Mouse (Mus musculus) layer of hippocampus, postnatal 14 days (tissue): Measurements from ENCODE around the gene Rasgrp2. TPM values are rescaled to one million over a fixed set of nuclear protein-coding genes. Genes with fewer than 3 reads are reported as not detected.
A peak's percentile ranks its signal among the peaks of the same experiment; 100 is the strongest.

Experiments
- DNase-seq, 2 experiments: peaks; one replicate each; pipeline ENCODE4 v3.0.0; 2021 to 2022; ENCODE audit warnings: low spot score in 2 of 2, mixed read lengths in 1 of 2
- total RNA-seq, 2 experiments: library from RNA; stranded (reverse); gene quantifications; 2 replicates each; pipeline ENCODE4 v1.2.3; 2021

The Rasgrp2 gene
- total RNA-seq, 2 experiments from 2014 or later = 40.2 to 44.9 TPM

DNA sequence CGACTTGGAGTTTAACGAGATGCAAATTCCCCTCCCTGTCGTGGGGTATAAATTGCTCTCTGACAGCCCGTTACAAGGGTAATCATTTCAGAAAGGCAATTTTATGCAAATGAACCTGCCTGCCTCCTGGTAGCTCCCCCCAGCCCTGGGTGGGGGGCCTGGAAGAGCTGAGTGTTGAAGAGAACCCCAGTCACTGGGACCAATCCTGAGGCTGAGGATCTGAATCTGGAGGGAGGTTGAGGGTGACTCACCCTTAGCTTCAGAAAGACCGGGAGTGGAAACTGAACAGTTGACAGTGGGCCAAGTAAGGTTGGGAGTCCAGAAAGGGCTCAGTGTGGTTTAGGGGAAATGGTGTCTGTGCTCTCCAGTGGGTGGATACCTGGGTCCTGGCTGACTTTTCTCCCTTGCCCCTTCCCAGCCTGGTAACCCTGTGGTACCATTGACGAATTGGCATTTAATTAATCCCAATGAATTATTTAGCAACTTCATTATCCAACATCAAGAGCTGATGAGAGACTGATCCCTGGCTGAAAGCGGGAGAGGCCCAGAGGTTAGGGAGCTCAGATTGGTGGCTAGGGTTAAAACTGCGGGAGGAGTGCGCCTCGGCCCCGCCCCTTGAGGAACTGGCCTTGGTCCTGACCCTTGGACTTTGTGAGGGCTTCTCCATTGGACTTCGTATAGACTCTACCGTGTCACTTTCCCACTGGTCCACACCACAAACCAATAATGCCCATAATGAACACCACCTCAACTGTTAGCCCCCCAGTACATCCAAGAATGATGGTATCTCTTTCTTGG, 27.8 kb downstream of the Rasgrp2 start:
- DNase-seq = no peak

DNA sequence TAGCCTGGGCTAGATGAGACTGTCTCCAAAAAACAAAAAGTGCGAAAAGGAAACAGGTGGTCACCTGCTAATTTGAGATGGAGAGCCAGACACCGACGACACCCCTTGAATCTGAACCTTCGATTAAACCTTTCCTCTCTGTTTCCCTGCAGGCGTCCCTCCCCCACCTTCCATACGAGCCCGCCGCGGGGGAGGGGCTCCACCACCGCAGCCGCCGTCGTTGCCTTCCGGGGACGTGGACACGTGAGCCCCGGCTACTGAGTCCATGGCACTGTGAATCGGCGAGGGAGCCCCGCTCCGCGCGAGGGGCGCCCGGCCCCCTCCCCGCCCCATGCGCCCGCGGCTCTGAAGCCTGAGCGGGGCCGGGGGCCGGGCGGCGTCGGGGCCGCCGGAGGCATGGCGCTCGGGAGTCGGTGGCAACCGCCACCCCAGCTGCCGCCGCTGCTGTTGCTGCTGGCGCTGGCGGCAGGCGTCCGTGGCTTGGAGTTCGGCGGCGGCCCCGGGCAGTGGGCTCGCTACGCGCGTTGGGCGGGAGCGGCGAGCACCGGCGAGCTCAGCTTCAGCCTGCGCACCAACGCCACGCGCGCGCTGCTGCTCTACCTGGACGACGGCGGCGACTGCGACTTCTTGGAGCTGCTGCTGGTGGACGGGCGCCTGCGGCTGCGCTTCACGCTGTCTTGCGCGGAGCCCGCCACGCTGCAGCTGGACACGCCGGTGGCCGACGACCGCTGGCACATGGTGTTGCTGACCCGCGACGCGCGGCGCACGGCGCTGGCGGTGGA, 28.7 kb downstream of the Rasgrp2 start:
- no peak for DNase-seq

DNA sequence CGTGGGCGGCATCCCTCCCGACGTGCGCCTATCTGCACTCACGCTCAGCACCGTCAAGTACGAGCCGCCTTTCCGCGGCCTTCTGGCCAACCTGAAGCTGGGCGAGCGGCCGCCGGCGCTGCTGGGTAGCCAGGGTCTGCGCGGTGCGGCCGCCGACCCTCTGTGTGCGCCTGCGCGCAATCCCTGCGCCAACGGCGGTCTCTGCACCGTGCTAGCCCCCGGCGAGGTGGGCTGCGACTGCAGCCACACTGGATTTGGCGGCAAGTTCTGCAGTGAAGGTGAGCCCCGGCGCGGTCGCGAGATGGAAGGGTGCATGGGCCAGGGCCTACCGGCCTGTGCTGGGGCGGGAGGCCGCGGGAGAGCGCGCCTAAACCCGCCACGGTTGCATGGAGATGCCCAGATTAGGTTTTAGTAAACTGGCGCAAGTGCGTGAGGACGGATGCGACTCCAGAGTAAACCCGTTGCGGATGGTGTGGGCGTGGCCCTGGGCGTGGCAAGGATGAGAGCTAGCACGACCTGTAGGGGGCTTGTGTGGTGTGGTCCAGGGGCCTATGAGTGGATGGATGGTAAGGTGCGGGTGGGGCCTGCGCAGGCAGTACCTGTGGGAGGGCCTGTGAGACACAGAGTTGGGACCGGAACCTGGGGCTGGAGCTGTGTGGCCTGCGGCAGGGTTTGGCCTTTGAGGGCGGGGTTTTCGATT, 29.5 kb downstream of the Rasgrp2 start:
- no peak for DNase-seq

DNA sequence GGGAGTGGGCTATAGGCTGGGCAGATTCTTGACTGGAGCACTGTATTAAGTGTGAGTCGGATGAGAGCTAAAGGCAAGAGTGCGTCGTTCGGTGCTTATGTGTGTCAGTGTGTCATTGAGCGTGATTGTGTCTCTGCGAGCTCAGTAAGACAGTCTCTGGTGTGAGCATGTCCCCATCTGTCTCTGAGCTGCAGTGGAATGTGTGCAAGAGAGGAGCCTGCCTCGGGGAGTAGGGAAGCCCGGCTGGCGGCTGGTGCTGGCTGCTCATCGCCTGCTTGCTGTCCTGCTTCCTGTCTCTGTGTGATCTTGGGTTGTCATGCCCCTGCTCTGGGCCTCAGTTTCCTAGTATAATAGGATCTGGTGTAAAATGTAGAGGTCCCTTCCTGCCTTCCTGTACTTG, 43.9 kb downstream of the Rasgrp2 start:
- no peak for DNase-seq

DNA sequence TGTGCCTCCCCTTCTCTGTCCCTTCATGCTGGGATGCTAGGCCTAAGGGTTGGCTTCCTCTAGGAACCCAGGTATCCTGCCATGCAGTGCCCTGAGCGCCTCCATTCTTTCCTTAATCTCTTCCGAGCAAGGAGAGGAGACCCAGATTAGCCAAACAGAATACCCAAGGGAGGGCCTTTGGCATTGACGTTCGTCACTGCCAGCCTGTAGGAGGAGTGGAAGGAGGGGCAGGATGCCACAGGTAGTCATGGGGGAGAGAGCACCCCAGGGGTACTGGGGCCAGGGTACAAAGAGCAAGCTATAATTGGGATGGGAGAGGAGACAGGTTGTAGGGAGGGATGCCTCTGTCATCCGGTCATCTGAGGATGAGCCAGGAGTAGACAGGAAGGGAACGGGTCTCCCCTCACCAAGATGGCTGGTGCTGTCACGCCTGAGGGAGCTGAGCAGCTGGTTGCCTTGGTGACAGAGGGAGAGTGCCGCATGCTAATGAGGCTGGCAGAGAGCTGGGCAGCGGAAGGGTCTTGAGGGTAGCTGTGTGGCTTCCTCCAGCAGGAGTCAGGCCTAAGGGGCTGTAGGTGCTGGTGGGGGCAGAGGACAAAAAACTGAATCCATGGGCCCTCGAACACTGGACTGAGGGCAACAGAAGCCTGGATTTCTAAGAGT, 46.8 kb downstream of the Rasgrp2 start:
- DNase-seq = peak in 1 of 2 experiments; percentile 60

DNA sequence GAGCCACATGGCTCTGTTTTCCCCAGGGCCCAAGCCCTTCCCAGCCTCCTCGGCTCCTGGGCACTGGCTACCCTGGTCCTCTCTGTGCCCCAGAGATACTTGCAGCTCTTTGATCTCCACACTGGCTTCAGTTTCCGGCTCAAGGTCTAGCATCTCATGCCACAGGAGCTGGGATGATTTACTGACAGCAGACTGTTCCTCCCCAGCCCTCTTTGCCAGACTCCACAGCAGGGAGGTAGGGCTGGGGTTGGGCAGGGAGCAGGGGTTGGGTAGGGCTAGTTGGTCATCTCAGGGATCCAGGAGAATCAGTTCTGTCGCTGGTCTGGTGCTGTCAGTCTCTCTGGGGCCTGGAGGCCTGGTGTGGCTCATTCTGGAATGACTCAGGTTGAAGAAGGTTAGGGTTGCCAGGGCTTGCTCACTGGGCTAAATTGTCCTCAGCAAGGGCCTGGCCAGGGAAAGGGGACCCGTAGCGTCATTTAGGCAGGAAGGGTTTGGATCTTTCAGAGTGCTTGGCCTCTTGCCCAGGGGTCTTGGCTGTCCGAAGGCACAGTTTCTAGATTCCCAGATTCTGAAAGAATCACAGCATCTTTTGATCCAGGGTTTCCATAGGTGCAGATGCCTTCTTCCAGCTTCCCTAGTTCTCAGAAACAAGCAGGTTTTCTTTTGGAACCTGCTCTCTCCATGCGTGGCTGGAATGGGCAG, 47.7 kb downstream of the Rasgrp2 start:
- peak in 1 of 2 experiments; percentile 69 for DNase-seq

DNA sequence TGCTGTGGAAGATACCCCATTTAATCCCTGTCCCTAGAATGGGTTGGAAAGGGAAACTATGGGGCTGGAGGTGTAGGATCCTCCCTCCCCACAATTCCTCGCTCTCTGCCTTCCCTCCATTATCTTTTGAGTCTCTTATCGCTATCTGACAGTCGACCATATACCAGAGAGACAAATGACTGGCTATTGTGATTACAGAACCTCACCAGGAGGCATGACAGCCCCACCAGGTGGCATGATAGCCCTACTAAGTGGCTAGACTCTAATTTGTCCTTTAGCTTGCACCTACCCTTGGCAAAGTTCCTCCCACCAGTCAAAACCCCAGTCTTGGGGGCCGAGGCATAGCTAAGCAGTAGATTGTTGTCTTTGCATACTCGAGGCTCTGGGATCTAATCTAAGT, 49.6 kb downstream of the Rasgrp2 start:
- DNase-seq = no peak

DNA sequence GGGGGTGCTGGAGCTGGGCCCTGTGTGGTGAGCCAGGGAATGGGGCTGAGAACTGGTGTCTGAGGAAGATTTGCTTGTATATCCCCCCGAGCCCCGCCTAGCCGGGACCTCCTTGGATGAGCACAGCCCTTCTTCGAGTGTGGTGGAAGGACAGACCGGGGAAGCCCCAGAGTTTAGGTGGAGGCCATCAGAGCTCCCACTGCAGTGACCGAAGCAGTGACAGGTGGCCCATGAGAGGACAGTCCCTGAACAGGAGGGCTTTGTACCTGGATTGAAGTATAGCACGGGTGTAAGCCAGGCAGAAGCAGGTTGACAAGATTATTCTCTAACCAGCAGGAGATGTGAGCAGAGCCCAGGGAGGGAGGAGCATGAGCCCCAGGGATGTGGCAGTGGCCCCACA, 50.7 kb downstream of the Rasgrp2 start:
- no peak for DNase-seq

DNA sequence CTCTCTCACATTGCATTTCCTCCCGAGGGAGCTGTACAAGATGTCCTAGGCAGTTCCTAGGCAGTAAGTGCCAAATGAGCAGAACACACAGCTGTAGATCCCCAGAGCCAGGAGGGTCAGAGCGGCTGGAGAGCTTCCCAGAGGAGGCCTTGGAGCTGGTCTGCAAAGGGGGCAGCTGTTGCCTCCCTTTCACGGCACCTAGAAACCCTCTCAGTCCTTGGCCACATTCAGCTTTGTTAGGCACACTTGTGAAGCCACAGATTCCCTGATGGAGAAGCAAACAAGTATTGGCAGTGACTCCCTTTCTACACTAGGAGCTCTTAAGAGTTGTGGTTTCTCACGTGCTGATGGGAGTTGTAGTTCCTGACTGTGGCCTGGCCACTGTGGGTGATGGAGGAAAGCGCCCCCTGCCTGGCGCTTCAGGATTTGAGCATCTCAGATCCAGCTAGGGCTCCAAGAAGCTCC, 52.9 kb downstream of the Rasgrp2 start:
- DNase-seq = peak; percentile 75 to 92

DNA sequence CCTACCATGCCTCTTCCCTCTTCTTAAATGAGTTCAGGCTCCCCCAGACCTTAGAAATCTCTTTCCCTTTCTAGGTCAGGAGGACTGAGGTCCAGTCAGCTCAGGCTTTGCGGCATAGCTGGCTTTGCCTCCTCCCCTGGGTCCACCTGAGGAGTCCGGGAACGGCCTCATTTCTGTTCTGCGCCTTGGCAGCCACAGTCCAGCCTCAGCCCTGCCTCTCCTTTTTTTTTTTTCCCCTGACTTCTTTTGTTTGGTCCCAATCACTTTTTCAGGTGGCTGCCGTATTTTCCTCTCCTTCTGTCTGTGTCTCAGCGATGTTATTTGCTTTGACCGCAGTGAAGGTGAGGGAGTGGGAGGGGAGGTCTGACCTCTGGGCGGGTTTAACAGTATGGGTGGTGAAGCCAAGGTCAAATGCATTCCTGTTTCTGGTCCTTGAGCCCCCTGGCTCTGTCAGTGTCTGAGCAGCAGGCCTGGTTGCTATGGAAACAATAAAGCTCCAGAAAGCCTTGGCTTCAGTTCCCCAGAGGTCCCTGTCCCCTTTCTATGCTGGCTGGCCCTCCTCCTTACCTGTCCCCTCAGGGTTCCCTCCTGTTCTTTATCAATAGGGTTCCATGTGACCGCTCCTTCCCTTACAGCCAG, 53.7 kb downstream of the Rasgrp2 start:
- peak in 1 of 2 experiments; percentile 16 for DNase-seq

DNA sequence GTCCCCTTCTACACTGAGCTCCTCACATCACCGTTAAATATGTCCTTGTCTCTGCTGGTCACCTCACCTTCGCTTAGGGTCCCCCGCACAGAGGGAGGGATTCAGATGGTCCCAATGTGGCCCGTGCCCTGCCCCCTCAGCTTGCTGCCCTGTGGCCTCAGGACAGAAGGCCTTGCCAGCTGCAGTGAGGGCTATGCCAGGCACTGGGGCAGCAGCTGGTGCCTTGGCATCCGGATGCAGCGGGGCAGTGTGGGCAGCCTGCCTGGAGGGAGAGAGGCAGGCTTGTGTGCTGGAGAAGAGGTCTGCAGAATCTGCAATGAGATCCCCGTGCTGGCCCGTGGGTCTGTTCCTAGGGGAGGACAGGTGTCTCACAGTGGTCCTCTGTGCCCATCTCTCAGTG, 54.2 kb downstream of the Rasgrp2 start:
- peak; percentile 84 to 90 for DNase-seq

DNA sequence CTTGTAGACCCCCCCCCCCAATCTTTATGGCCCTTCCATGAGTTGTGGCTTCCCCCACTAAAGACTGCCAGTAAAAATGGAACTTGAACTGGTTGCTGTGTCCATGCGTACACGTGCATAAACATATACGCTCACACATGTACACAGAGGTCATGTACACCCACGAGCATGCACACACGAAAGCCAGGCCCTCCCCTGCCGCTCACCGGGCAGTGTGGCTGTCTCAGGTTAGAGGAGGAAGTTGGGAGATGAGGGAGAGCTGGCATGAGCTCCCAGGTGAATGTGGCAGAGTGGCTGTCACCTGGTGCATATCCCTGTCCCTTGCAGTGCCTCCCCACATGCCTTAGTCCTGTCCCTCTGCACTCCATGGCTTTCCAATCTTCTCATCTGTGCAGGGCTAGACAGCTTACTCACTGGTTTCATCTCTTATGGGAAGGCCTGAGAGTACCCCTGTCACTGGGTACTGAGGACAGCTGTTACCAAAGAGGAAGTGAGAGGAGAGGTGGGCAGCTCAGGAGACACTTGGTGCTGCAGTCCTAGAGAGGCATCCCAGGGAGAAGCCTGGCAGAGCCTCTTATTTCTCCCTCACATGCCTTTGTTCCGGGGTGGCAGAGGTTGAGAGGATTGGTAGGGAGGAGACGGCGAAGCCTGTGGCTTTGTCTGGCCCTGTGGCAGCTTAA, 55.0 kb downstream of the Rasgrp2 start:
- DNase-seq = no peak

DNA sequence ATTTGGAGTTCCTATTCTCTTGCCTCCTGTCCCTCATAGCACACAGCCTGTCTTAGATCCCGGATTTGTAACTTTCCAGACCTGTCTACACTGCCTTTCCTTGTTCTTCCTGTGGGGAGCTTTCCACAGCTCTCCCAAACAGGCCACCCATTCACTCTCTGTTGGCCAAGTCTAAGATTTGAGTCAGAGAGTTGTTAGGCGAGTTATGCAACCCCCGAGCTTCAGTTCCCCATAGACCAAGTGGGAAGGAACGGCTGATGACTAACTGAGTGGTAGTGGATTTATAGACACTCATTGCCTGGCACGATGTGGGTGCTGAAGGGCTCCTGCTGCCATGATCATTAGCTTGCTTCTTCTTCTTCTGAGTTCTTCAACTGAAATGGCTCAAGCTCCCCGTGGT, 60.4 kb downstream of the Rasgrp2 start:
- DNase-seq = no peak

DNA sequence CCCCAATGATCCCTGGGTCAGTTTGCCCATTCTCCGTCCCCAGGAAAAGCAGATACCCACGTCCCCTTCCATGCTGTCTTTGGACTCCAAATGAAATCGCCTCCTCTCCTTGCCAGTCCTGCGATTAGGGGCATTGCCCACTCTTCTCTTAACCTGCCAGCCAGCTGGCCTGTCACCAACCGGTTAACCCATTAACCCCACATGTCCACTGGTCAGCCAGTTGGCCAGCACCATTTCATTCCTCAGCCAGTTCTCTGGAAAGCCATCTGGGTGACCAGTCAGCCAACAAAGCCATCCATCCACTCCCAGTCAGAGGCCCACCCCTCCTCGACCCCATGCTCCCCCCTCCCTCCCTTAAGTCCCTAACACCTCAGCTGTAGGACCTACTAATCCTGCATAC, 63.7 kb downstream of the Rasgrp2 start:
- no peak for DNase-seq

DNA sequence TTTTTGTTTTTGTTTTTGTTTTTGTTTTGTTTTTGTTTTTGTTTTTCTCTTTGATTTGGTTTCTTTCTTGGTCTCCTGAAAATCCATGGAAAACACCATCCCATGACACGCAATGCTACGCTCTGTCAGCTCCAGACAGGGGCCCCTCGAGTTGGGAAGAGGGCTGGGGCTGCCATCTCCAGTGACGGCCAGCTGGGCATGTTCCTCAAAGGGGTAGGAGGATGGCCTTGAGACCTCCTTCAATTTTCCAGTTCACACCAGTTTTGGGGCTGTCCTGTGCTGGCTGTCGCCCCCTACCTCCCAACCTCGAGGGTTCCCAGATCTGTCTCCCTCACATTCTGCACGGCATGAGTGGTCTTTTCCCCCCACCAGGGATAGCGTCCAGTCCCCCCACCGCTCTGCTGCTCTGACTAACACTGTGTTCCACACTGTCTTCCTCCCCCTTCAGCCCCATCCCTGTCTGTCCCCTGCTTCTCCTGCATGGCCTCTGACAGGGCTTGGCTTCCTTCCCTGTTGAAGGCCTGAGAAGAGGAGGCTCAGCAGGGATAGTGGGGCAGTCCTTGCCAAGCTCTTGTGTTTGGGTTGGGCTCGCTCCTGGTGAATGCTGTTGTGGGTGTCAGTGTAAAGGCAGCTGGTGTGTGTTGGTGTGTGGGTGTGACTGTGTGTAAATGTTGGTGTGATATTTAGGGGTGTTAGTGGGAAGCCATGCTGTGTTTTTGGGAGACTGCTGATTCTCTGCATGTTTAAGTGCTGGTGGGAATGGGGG, 65.3 kb downstream of the Rasgrp2 start:
- peak; percentile 55 to 71 for DNase-seq
